11 mouse cellular contexts compared by ENCODE assay signal in genomic region chr11:100625754-100626700, GRCm38 (mm10). TPM values are rescaled to one million over a fixed set of nuclear protein-coding genes. Genes with fewer than 3 reads are reported as not detected.
DNase-seq lines count a peak whose midpoint lies in the region; ATAC-seq and TF ChIP-seq lines count a peak whose summit lies in the region.
"Had no signal": no experiment of that assay in that cellular context is flagged by ENCODE, and none has a peak within 500 bp of the region (broad histone marks: within the 10 kb centered on the region; RNA-seq: fewer than 3 reads in every experiment).

No protein-coding gene starts in this region.

- intact Hi-C loops in left cerebral cortex, adult 2 months (cut with DNase I) = loop anchor here (2.0 kb wide), 1 partner anchor 77 kb away; no protein-coding TSS in a partner anchor

- H3K27ac ChIP-seq in lung, embryonic 15.5 days = 0 out of 2 replicates have a peak overlapping the region, but pooled peaks have one; percentile 2
- H3K27ac ChIP-seq in intestine, postnatal 0 days (ENCODE audit: low read depth, low read length) = peak overlapping the region; percentile 73
- H3K27ac ChIP-seq in left cerebral cortex, adult 2 months = no peak overlapping the region
- H3K27ac ChIP-seq: hindbrain, embryonic 12.5 days; midbrain, embryonic 12.5 days had no signal

- H3K27me3 ChIP-seq in lung, embryonic 15.5 days = no peaks in the 10 kb centered on the region
- H3K27me3 ChIP-seq in G1E (ENCODE audit: insufficient read depth, low read length) (peaks cover 22% of the 10 kb centered on the region), myocyte (ENCODE audit: control insufficient read depth, insufficient read depth, insufficient read length) (no peaks in the 10 kb centered on the region)
- H3K27me3 ChIP-seq in intestine, postnatal 0 days (replicated peaks; ENCODE audit: control insufficient read depth, insufficient read depth, low read length) = 0 out of 2 replicates have a peak, but pooled peaks cover 6% of the 10 kb centered on the region
- H3K27me3 ChIP-seq: hindbrain, embryonic 12.5 days had no signal

- no peak for TF ChIP-seq CTCF in lung, adult 2 months (IDR thresholded peaks at IDR 0.05; ENCODE audit: insufficient read depth, low read length)
- TF ChIP-seq CTCF in G1E (IDR thresholded peaks at IDR 0.05; ENCODE audit: low read depth, low read length) = no peak
- no peak for TF ChIP-seq CTCF in intestine, postnatal 0 days (IDR thresholded peaks at IDR 0.05; ENCODE audit: low read depth)
- TF ChIP-seq CTCF in left cerebral cortex, adult 2 months (IDR thresholded peaks at IDR 0.05) = no peak

- WGBS in lung, embryonic 15.5 days = 90% methylated on average over 23 of the region's 23 CpGs
- 84% methylated on average over 23 of the region's 23 CpGs for WGBS in lung, adult 2 months
- WGBS in intestine, postnatal 0 days = 90% methylated on average over 23 of the region's 23 CpGs

- no peak overlapping the region for H3ac ChIP-seq in myocyte (ENCODE audit: control insufficient read depth, insufficient read length)

- no peak for DNase-seq in lung, adult 2 months
- no peak for DNase-seq in G1E (ENCODE audit: low spot score)
- DNase-seq in embryo, embryonic 10 days (ENCODE audit: low spot score) = no peak
- no peak for DNase-seq in left cerebral cortex, adult 2 months (ENCODE audit: extremely low spot score in 1 of 2, low spot score in 2 of 2)
- no peak for DNase-seq in layer of hippocampus, postnatal 25 days (ENCODE audit: extremely low spot score in 1 of 2, low spot score in 1 of 2)

- no peak for ATAC-seq in lung, embryonic 15.5 days (ENCODE audit: borderline replicate concordance, extremely low read depth, low FRiP score, low TSS enrichment)
- ATAC-seq in G1E (ENCODE audit: extremely low read depth, insufficient number of reproducible peaks, low FRiP score, poor library complexity, severe bottlenecking) = no peak
- ATAC-seq in intestine, postnatal 0 days = no peak

- peaks cover 17% of the 10 kb centered on the region for H3K36me3 ChIP-seq in lung, embryonic 15.5 days
- H3K36me3 ChIP-seq in G1E (replicated peaks) = peaks cover 51% of the 10 kb centered on the region
- H3K36me3 ChIP-seq in intestine, postnatal 0 days (ENCODE audit: control insufficient read depth, insufficient read depth) = peaks cover 16% of the 10 kb centered on the region
- H3K36me3 ChIP-seq in myocyte (ENCODE audit: control insufficient read depth, insufficient read depth) = peaks cover 14% of the 10 kb centered on the region

- no peak overlapping the region for H3K4me2 ChIP-seq in lung, embryonic 15.5 days
- no peak overlapping the region for H3K4me2 ChIP-seq in intestine, postnatal 0 days (replicated peaks; ENCODE audit: low read depth)
- H3K4me2 ChIP-seq in myocyte (ENCODE audit: low read depth) = no peak overlapping the region
- H3K4me2 ChIP-seq: hindbrain, embryonic 12.5 days; lung, embryonic 14.5 days; midbrain, embryonic 12.5 days had no signal

- no peaks in the 10 kb centered on the region for H3K9me3 ChIP-seq in lung, embryonic 15.5 days
- H3K9me3 ChIP-seq in G1E (replicated peaks) = 0 out of 2 replicates have a peak, but pooled peaks cover 3% of the 10 kb centered on the region
- no peaks in the 10 kb centered on the region for H3K9me3 ChIP-seq in intestine, postnatal 0 days (ENCODE audit: control insufficient read depth)
- H3K9me3 ChIP-seq: hindbrain, embryonic 12.5 days; midbrain, embryonic 12.5 days had no signal

- no peak overlapping the region for H3K9ac ChIP-seq in lung, embryonic 15.5 days
- 0 out of 2 replicates have a peak overlapping the region, but pooled peaks have one; percentile 7 for H3K9ac ChIP-seq in intestine, postnatal 0 days (ENCODE audit: low read depth, low read length)
- H3K9ac ChIP-seq: hindbrain, embryonic 12.5 days; lung, embryonic 14.5 days; midbrain, embryonic 12.5 days had no signal

- H3K4me1 ChIP-seq in lung, embryonic 15.5 days = peaks cover 27% of the 10 kb centered on the region
- H3K4me1 ChIP-seq in lung, adult 2 months (ENCODE audit: control insufficient read depth, insufficient read depth, low read length) = peaks cover 12% of the 10 kb centered on the region
- H3K4me1 ChIP-seq in G1E (ENCODE audit: insufficient read depth, low read depth, low read length) = peaks cover 57% of the 10 kb centered on the region
- H3K4me1 ChIP-seq in intestine, postnatal 0 days (replicated peaks; ENCODE audit: control insufficient read depth, insufficient read depth, low read length) = 0 out of 2 replicates have a peak, but pooled peaks cover 8% of the 10 kb centered on the region

- H3K4me3 ChIP-seq in lung, embryonic 15.5 days = no peak overlapping the region
- no peak overlapping the region for H3K4me3 ChIP-seq in lung, adult 2 months (replicated peaks; ENCODE audit: extremely low read depth, low read depth, low read length)
- peak overlapping the region; percentile 40; the same call in 1 of the 2 replicates for H3K4me3 ChIP-seq in G1E (ENCODE audit: low read depth, low read length)
- no peak overlapping the region for H3K4me3 ChIP-seq in intestine, postnatal 0 days (ENCODE audit: low read depth, low read length)
- H3K4me3 ChIP-seq in myocyte = no peak overlapping the region
- no peak overlapping the region for H3K4me3 ChIP-seq in left cerebral cortex, adult 2 months
- H3K4me3 ChIP-seq: hindbrain, embryonic 12.5 days; midbrain, embryonic 12.5 days had no signal

- no peak for TF ChIP-seq POLR2A in lung, adult 2 months (IDR thresholded peaks at IDR 0.05; ENCODE audit: borderline replicate concordance, extremely low read depth, low read depth, low read length)
- no peak for TF ChIP-seq POLR2A in myocyte (IDR thresholded peaks at IDR 0.05; ENCODE audit: insufficient read length, low read depth)

- peaks cover 6% of the 10 kb centered on the region for H3K79me2 ChIP-seq in myocyte (ENCODE audit: control insufficient read depth, insufficient read depth)

TF ChIP-seq in myocyte, 11 proteins besides CTCF, POLR2A, EP300 and RAD21:
- TF ChIP-seq E2F4 (IDR thresholded peaks at IDR 0.05; ENCODE audit: insufficient read depth) = no peak
- no peak for TF ChIP-seq REST (IDR thresholded peaks at IDR 0.05; ENCODE audit: insufficient read depth, insufficient read length)
- no peak for TF ChIP-seq MAX (IDR thresholded peaks at IDR 0.05; ENCODE audit: low read depth)
- peak in 2 of 3 experiments; percentile 70 to 74 for TF ChIP-seq MYOG (IDR thresholded peaks at IDR 0.05; ENCODE audit: control insufficient read depth in 1 of 3, insufficient read depth in 1 of 3, insufficient read length in 2 of 3, low read depth in 2 of 3)
- no peak for TF ChIP-seq TCF3 (IDR thresholded peaks at IDR 0.05; ENCODE audit: insufficient read length, low read depth)
- peak in 2 of 3 experiments; percentile 29 to 71 for TF ChIP-seq MYOD1 (IDR thresholded peaks at IDR 0.05; ENCODE audit: control insufficient read depth in 1 of 3, insufficient read length in 2 of 3, low read depth in 2 of 3)
- TF ChIP-seq POLR2AphosphoS2 (IDR thresholded peaks at IDR 0.05; ENCODE audit: insufficient read length, low read depth) = peak; percentile 18
- no peak for TF ChIP-seq CEBPB (IDR thresholded peaks at IDR 0.05; ENCODE audit: insufficient read depth, poor library complexity, severe bottlenecking)
- no peak for TF ChIP-seq SRF (IDR thresholded peaks at IDR 0.05; ENCODE audit: control insufficient read depth, insufficient read length, low read depth)

RNA-seq across cellular contexts. Expression of gene Dnajc7, which starts 6.1 kb away (rescaled TPM):
- polyA plus RNA-seq in lung, embryonic 15.5 days (2015; fragmentation: Nextera tagmentation; extraction: Ambion mirVana) = 215 and 229 TPM in 2 replicates
- 29.8 and 56.5 TPM in 2 replicates for polyA plus RNA-seq in lung, adult 2 months (2012; rRNA removed)
- total RNA-seq in G1E (2014; fragmentation: Nextera tagmentation) (234 and 254 TPM in 2 replicates), G1E (2017) (142 and 151 TPM in 2 replicates)
- polyA plus RNA-seq in G1E (2012) (98.8 and 140 TPM in 2 replicates), myocyte (2012; fragmentation: generic; extraction: Trizol) (113 TPM)
- polyA plus RNA-seq in intestine, postnatal 0 days (2015; fragmentation: Nextera tagmentation; extraction: Ambion mirVana) = 72.9 and 80.2 TPM in 2 replicates
- total RNA-seq in left cerebral cortex, adult 2 months (2021) = 100 to 1,000 TPM; 248 to 263 TPM
- total RNA-seq in layer of hippocampus, postnatal 25 days (2021) = 100 to 1,000 TPM; 234 to 286 TPM

RNA-seq across cellular contexts. Expression of gene Nkiras2, which starts 7.0 kb away (rescaled TPM):
- 57.1 and 58.7 TPM in 2 replicates for polyA plus RNA-seq in lung, embryonic 15.5 days (2015; fragmentation: Nextera tagmentation; extraction: Ambion mirVana)
- 59.4 and 84.5 TPM in 2 replicates for polyA plus RNA-seq in lung, adult 2 months (2012; rRNA removed)
- total RNA-seq in G1E (2014; fragmentation: Nextera tagmentation) = 47.6 and 54.9 TPM in 2 replicates
- 18.4 and 22.7 TPM in 2 replicates for total RNA-seq in G1E (2017)
- 36.1 and 40.4 TPM in 2 replicates for polyA plus RNA-seq in G1E (2012)
- 52.2 and 55.7 TPM in 2 replicates for polyA plus RNA-seq in intestine, postnatal 0 days (2015; fragmentation: Nextera tagmentation; extraction: Ambion mirVana)
- 130 TPM for polyA plus RNA-seq in myocyte (2012; fragmentation: generic; extraction: Trizol)
- total RNA-seq in left cerebral cortex, adult 2 months (2021) = 10 to 100 TPM; 13.2 to 13.6 TPM
- 10 to 100 TPM; 15.1 to 16.5 TPM for total RNA-seq in layer of hippocampus, postnatal 25 days (2021)

RNA-seq across cellular contexts. Expression of gene Cnp, which starts 51.3 kb away (rescaled TPM):
- 28.7 and 32.3 TPM in 2 replicates for polyA plus RNA-seq in lung, embryonic 15.5 days (2015; fragmentation: Nextera tagmentation; extraction: Ambion mirVana)
- polyA plus RNA-seq in lung, adult 2 months (2012; rRNA removed) = 27.5 and 29.9 TPM in 2 replicates
- total RNA-seq in G1E (2014; fragmentation: Nextera tagmentation) (1.1 and 2.7 TPM in 2 replicates), G1E (2017) (4.8 and 5.9 TPM in 2 replicates)
- polyA plus RNA-seq in G1E (2012) (5.1 and 5.9 TPM in 2 replicates), myocyte (2012; fragmentation: generic; extraction: Trizol) (18.5 TPM)
- polyA plus RNA-seq in intestine, postnatal 0 days (2015; fragmentation: Nextera tagmentation; extraction: Ambion mirVana) = 15.6 and 16.3 TPM in 2 replicates
- total RNA-seq in left cerebral cortex, adult 2 months (2021) = 100 to 1,000 TPM; 117 to 121 TPM
- 100 to 1,000 TPM; 365 to 435 TPM for total RNA-seq in layer of hippocampus, postnatal 25 days (2021)
